Mouse (Mus musculus): ENCODE results near the gene Grk6.

DNA sequence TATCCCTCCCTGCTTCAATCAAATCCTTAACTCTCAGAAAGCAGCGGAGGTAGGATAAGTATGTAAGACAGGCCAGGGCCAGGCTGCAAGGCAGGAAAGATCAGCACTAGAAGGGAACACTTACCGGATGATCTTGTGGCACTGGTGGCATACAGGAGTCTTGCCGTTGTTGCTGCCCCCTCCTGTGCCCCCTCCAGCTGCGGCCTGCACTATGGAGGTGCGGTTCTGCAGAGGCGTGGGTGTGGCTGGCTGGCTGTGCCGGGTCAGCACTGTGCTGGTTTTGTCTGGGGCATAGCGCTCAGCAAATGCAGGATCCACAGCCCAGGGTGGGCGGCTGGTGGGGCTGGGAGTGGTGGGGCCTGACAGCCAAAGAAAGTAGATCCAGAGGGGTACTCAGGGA, 60.9 kb downstream of the Grk6 start:
- TF ChIP-seq POLR2A (IDR thresholded peaks at IDR 0.05; ENCODE audit: borderline replicate concordance, control insufficient read depth, low read depth, low read length) (no peak), CTCF (IDR thresholded peaks at IDR 0.05; ENCODE audit: control insufficient read depth, insufficient read depth, low read length) (no peak)

Data from bone marrow, adult 2 months (tissue).